Comparison of ENCODE assay signal across 9 mouse cellular contexts in the genomic region with DNA sequence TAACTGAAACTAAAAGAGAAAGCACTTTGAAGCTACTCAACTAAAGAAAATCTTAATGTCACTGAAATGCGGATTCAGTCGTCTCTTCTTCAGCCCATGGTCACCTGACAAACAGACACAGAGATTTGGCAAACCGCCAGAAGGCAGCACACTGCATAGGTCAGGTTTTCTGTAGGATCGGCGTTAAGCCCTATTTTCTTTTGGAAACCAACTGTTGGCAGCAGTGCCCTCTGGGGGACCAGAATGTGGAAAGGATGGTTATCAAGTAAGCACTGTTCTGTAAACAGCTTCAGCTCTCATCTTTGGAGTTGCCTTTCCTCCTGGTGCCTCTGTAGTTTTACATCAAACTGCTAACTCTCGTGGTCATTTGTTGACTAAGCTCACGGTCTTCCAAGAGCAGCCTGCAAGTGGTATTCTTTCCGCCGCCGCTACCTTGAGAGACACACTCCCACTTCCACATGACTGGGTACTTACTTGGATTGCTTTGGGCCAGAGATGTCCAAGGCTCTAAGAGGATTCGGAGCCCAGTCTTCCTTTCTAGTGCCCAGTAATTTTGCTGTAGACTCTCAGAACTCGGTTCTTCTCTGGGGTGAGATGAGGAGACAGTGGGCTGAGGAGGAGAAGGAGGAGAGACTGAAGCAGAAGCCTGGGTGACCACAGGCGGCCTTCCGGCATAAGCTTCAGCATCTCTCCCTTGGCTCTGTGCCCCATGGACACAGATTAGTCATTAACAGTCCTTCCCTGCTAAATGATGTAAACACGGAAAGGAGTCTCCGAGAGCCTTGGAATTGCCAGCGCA. TPM values are rescaled to one million over a fixed set of nuclear protein-coding genes. Genes with fewer than 3 reads are reported as not detected.
DNase-seq lines count a peak whose midpoint lies in the region; TF ChIP-seq lines count a peak whose summit lies in the region.
"Had no signal": no experiment of that assay in that cellular context is flagged by ENCODE, and none has a peak within 500 bp of the region (broad histone marks: within the 10 kb centered on the region; RNA-seq: fewer than 3 reads in every experiment).

Gene Nr1h4 (minus strand): TSS at position 657 of the 799 bp plus-strand sequence.

- H3K36me3 ChIP-seq in kidney, adult 2 months (ENCODE audit: control insufficient read depth, insufficient read depth, low read length): no peaks in the 10 kb centered on the region

- peak; percentile 11 for DNase-seq in right cerebral cortex, postnatal 4 days
- DNase-seq in right cerebral cortex, postnatal 25 days: no peak
- DNase-seq in cerebellum, postnatal 10 days: peak; percentile 84 to 86
- peak; percentile 92 for DNase-seq in kidney, adult 2 months
- DNase-seq in ovary, postnatal 14 days (ENCODE audit: low spot score): peak; percentile 21
- no peak for DNase-seq in thymus, postnatal 36 days
- DNase-seq in embryo, embryonic 10.5 days (ENCODE audit: low spot score): no peak
- no peak for DNase-seq in layer of hippocampus, adult 9-10 months (ENCODE audit: low spot score)

- H3K4me3 ChIP-seq in kidney, adult 2 months (ENCODE audit: insufficient read depth, low read depth, low read length): peak within 1 kb of the TSS; percentile 34

- H3K27ac ChIP-seq in kidney, adult 2 months (ENCODE audit: insufficient read depth, low read depth, low read length): peak within 1 kb of the TSS; percentile 64

- no peak for TF ChIP-seq CTCF in kidney, adult 2 months (conservative IDR thresholded peaks at IDR 0.05; ENCODE audit: insufficient read depth, insufficient read length, low read depth, low read length)

- no peaks in the 10 kb centered on the region for H3K27me3 ChIP-seq in kidney, adult 2 months (replicated peaks; ENCODE audit: control insufficient read depth, insufficient read depth, low read length)

- no peaks in the 10 kb centered on the region; the same call in 1 of the 2 replicates for H3K4me1 ChIP-seq in kidney, adult 2 months (ENCODE audit: control insufficient read depth, insufficient read depth, low read length)

- no peak for TF ChIP-seq POLR2A in kidney, adult 2 months (IDR thresholded peaks at IDR 0.05; ENCODE audit: low read depth, low read length)

- 36% methylated on average over 17 of the region's 17 CpGs for WGBS in kidney, adult 2 months

RNA-seq across cellular contexts. Expression of gene Nr1h4, which starts in this region (rescaled TPM):
- polyA plus RNA-seq in kidney, adult 2 months (2012; rRNA removed): 49.6 and 59.2 TPM in 2 replicates
- polyA plus RNA-seq: limb, embryonic 11.5 days had no signal

Comparison
In these comparisons a context has a peak if more than half of its experiments do, and no peak if none do; other contexts are left out.
1. DNase-seq: peak in right cerebral cortex, postnatal 4 days (single experiment), cerebellum, postnatal 10 days (2 of 2), kidney, adult 2 months (single experiment) and ovary, postnatal 14 days (single experiment); none in right cerebral cortex, postnatal 25 days (single experiment), thymus, postnatal 36 days (0 of 2), embryo, embryonic 10.5 days (single experiment) and layer of hippocampus, adult 9-10 months (single experiment).